Mouse (Mus musculus): ENCODE results near the gene Raet1e. TPM values are rescaled to one million over a fixed set of nuclear protein-coding genes. Genes with fewer than 3 reads are reported as not detected.
"Not testable (repeated sequence)": the region's sequence is repeated elsewhere in the genome, so short reads cannot be mapped to it uniquely, and the experiment has no call there.

Gene Raet1e
- polyA plus RNA-seq, 1 experiment from 2014 or later = 9.4 TPM

GRCm38 (mm10) chr10:22301641-22302040 is 143.3 kb downstream of the Raet1e start:
- H3K4me3 ChIP-seq (ENCODE audit: low read depth, low read length) = no peak overlapping the region
- ATAC-seq (ENCODE audit: insufficient read depth) (no peak), DNase-seq (no peak)
- no peaks in the 10 kb centered on the region for H3K27me3 ChIP-seq (ENCODE audit: insufficient read depth, low read length)
- no peak overlapping the region for H3K27ac ChIP-seq (ENCODE audit: low read depth)
- no peak for TF ChIP-seq CTCF (IDR thresholded peaks at IDR 0.05; ENCODE audit: low read depth)
- H3K9me3 ChIP-seq (ENCODE audit: low read depth, low read length) = no peaks in the 10 kb centered on the region
- no peak overlapping the region for H3K9ac ChIP-seq
- H3K36me3 ChIP-seq (ENCODE audit: insufficient read depth) = no peaks in the 10 kb centered on the region
- no peaks in the 10 kb centered on the region for H3K4me1 ChIP-seq (ENCODE audit: insufficient read depth)
- 57% methylated on average over 1 of the region's 1 CpGs for WGBS
- H3K4me2 ChIP-seq = no peak overlapping the region

GRCm38 (mm10) chr10:22302344-22303057 is 144.1 kb downstream of the Raet1e start:
- Histone ChIP-seq H3K9ac (no peak overlapping the region), H3K4me1 (ENCODE audit: insufficient read depth) (no peaks in the 10 kb centered on the region), H3K27ac (ENCODE audit: low read depth) (no peak overlapping the region), H3K4me3 (ENCODE audit: low read depth, low read length) (no peak overlapping the region), H3K27me3 (ENCODE audit: insufficient read depth, low read length) (no peaks in the 10 kb centered on the region), H3K36me3 (ENCODE audit: insufficient read depth) (no peaks in the 10 kb centered on the region), H3K4me2 (no peak overlapping the region), H3K9me3 (ENCODE audit: low read depth, low read length) (no peaks in the 10 kb centered on the region)
- DNase-seq = no peak
- no peak for ATAC-seq (ENCODE audit: insufficient read depth)
- no peak for TF ChIP-seq CTCF (IDR thresholded peaks at IDR 0.05; ENCODE audit: low read depth)
- 71% methylated on average over 5 of the region's 5 CpGs for WGBS

- TF ChIP-seq CTCF (IDR thresholded peaks at IDR 0.05; ENCODE audit: low read depth) = no peak
- Histone ChIP-seq H3K4me2 (no peak overlapping the region), H3K27ac (ENCODE audit: low read depth) (no peak overlapping the region), H3K4me3 (ENCODE audit: low read depth, low read length) (no peak overlapping the region), H3K9me3 (ENCODE audit: low read depth, low read length) (no peaks in the 10 kb centered on the region), H3K36me3 (ENCODE audit: insufficient read depth) (no peaks in the 10 kb centered on the region), H3K27me3 (ENCODE audit: insufficient read depth, low read length) (no peaks in the 10 kb centered on the region), H3K9ac (no peak overlapping the region), H3K4me1 (ENCODE audit: insufficient read depth) (no peaks in the 10 kb centered on the region)
- ATAC-seq (ENCODE audit: insufficient read depth) (no peak), DNase-seq (no peak)
- WGBS = 84% methylated on average over 6 of the region's 6 CpGs
These were observed 145.4 kb downstream of the Raet1e start for GRCm38 (mm10) chr10:22303736-22304135.

- 78% methylated on average over 4 of the region's 4 CpGs for WGBS
- DNase-seq (no peak), ATAC-seq (ENCODE audit: insufficient read depth) (no peak)
- no peak overlapping the region for H3K4me2 ChIP-seq
- no peaks in the 10 kb centered on the region for H3K27me3 ChIP-seq (ENCODE audit: insufficient read depth, low read length)
- H3K36me3 ChIP-seq (ENCODE audit: insufficient read depth) = no peaks in the 10 kb centered on the region
- H3K9me3 ChIP-seq (ENCODE audit: low read depth, low read length) = no peaks in the 10 kb centered on the region
- no peaks in the 10 kb centered on the region for H3K4me1 ChIP-seq (ENCODE audit: insufficient read depth)
- TF ChIP-seq CTCF (IDR thresholded peaks at IDR 0.05; ENCODE audit: low read depth) = no peak
- no peak overlapping the region for H3K4me3 ChIP-seq (ENCODE audit: low read depth, low read length)
- H3K9ac ChIP-seq = no peak overlapping the region
- no peak overlapping the region for H3K27ac ChIP-seq (ENCODE audit: low read depth)
These were observed 147.4 kb downstream of the Raet1e start for GRCm38 (mm10) chr10:22305801-22306200.

GRCm38 (mm10) chr10:22306452-22306851 is 148.1 kb downstream of the Raet1e start:
- WGBS = 61% methylated on average over 4 of the region's 4 CpGs
- no peak for ATAC-seq (ENCODE audit: insufficient read depth)
- H3K27ac ChIP-seq (ENCODE audit: low read depth) = no peak overlapping the region

GRCm38 (mm10) chr10:22308221-22308620 is 149.9 kb downstream of the Raet1e start:
- H3K9ac ChIP-seq = no peak overlapping the region
- TF ChIP-seq CTCF (IDR thresholded peaks at IDR 0.05; ENCODE audit: low read depth) = no peak
- H3K4me2 ChIP-seq = no peak overlapping the region
- H3K36me3 ChIP-seq (ENCODE audit: insufficient read depth) = no peaks in the 10 kb centered on the region
- no peak for DNase-seq
- no peaks in the 10 kb centered on the region for H3K4me1 ChIP-seq (ENCODE audit: insufficient read depth)
- no peak overlapping the region for H3K27ac ChIP-seq (ENCODE audit: low read depth)
- H3K9me3 ChIP-seq (ENCODE audit: low read depth, low read length) = no peaks in the 10 kb centered on the region
- 80% methylated on average over 1 of the region's 1 CpGs for WGBS
- ATAC-seq (ENCODE audit: insufficient read depth) = no peak
- no peaks in the 10 kb centered on the region for H3K27me3 ChIP-seq (ENCODE audit: insufficient read depth, low read length)
- H3K4me3 ChIP-seq (ENCODE audit: low read depth, low read length) = no peak overlapping the region

More at GRCm38 (mm10) chr10:22306452-22306851, 148.1 kb downstream of the Raet1e start:
- no peak overlapping the region for H3K9ac ChIP-seq
- H3K4me3 ChIP-seq (ENCODE audit: low read depth, low read length) = no peak overlapping the region
- TF ChIP-seq CTCF (IDR thresholded peaks at IDR 0.05; ENCODE audit: low read depth) = no peak
- no peaks in the 10 kb centered on the region for H3K36me3 ChIP-seq (ENCODE audit: insufficient read depth)
- H3K4me1 ChIP-seq (ENCODE audit: insufficient read depth) = no peaks in the 10 kb centered on the region
- H3K27me3 ChIP-seq (ENCODE audit: insufficient read depth, low read length) = no peaks in the 10 kb centered on the region
- no peaks in the 10 kb centered on the region for H3K9me3 ChIP-seq (ENCODE audit: low read depth, low read length)
- DNase-seq = peak; percentile 11
- no peak overlapping the region for H3K4me2 ChIP-seq

GRCm38 (mm10) chr10:22322858-22323257 is 164.5 kb downstream of the Raet1e start:
- Histone ChIP-seq H3K4me3 (ENCODE audit: low read depth, low read length) (no peak overlapping the region), H3K27me3 (ENCODE audit: insufficient read depth, low read length) (no peaks in the 10 kb centered on the region), H3K36me3 (ENCODE audit: insufficient read depth) (no peaks in the 10 kb centered on the region), H3K9ac (no peak overlapping the region), H3K9me3 (ENCODE audit: low read depth, low read length) (no peaks in the 10 kb centered on the region), H3K4me2 (no peak overlapping the region), H3K27ac (ENCODE audit: low read depth) (no peak overlapping the region), H3K4me1 (ENCODE audit: insufficient read depth) (no peaks in the 10 kb centered on the region)
- no peak for DNase-seq
- no peak for ATAC-seq (ENCODE audit: insufficient read depth)
- no peak for TF ChIP-seq CTCF (IDR thresholded peaks at IDR 0.05; ENCODE audit: low read depth)
- 72% methylated on average over 2 of the region's 2 CpGs for WGBS

GRCm38 (mm10) chr10:22345721-22346120 is 187.4 kb downstream of the Raet1e start:
- H3K9me3 ChIP-seq (ENCODE audit: low read depth, low read length); H3K27ac ChIP-seq (ENCODE audit: low read depth); H3K4me1 ChIP-seq (ENCODE audit: insufficient read depth); H3K9ac ChIP-seq; H3K27me3 ChIP-seq (ENCODE audit: insufficient read depth, low read length); H3K36me3 ChIP-seq (ENCODE audit: insufficient read depth); H3K4me2 ChIP-seq; H3K4me3 ChIP-seq (ENCODE audit: low read depth, low read length); ATAC-seq (ENCODE audit: insufficient read depth): not testable (repeated sequence)
- WGBS = 62% methylated on average over 4 of the region's 4 CpGs
- DNase-seq = peak; percentile 3

GRCm38 (mm10) chr10:22353548-22354195 is 195.3 kb downstream of the Raet1e start:
- not testable (repeated sequence) for ATAC-seq (ENCODE audit: insufficient read depth); H3K9ac ChIP-seq

GRCm38 (mm10) chr10:22354196-22354574 is 195.8 kb downstream of the Raet1e start:
- not testable (repeated sequence) for H3K9ac ChIP-seq; H3K4me1 ChIP-seq (ENCODE audit: insufficient read depth); H3K36me3 ChIP-seq (ENCODE audit: insufficient read depth); DNase-seq; H3K9me3 ChIP-seq (ENCODE audit: low read depth, low read length); H3K27me3 ChIP-seq (ENCODE audit: insufficient read depth, low read length); H3K27ac ChIP-seq (ENCODE audit: low read depth); H3K4me2 ChIP-seq; ATAC-seq (ENCODE audit: insufficient read depth); H3K4me3 ChIP-seq (ENCODE audit: low read depth, low read length)
- WGBS = 79% methylated on average over 2 of the region's 2 CpGs

More at GRCm38 (mm10) chr10:22353548-22354195, 195.3 kb downstream of the Raet1e start:
- not testable (repeated sequence) for H3K4me3 ChIP-seq (ENCODE audit: low read depth, low read length); H3K9me3 ChIP-seq (ENCODE audit: low read depth, low read length); H3K36me3 ChIP-seq (ENCODE audit: insufficient read depth); H3K27me3 ChIP-seq (ENCODE audit: insufficient read depth, low read length); DNase-seq; H3K27ac ChIP-seq (ENCODE audit: low read depth); H3K4me1 ChIP-seq (ENCODE audit: insufficient read depth); H3K4me2 ChIP-seq
- WGBS = 69% methylated on average over 6 of the region's 6 CpGs
